Mouse (Mus musculus): ENCODE results near the gene Olfr820. TPM values are rescaled to one million over a fixed set of nuclear protein-coding genes. Genes with fewer than 3 reads are reported as not detected.
"Not testable (repeated sequence)": the region's sequence is repeated elsewhere in the genome, so short reads cannot be mapped to it uniquely, and the experiment has no call there.

Gene Olfr820
- polyA plus RNA-seq (2015; fragmentation: Nextera tagmentation; extraction: Ambion mirVana), result not detected in 2 replicates

- ATAC-seq, result no peak
- H3K4me1 ChIP-seq (ENCODE audit: control insufficient read depth, insufficient read depth, low read length), result no peaks in the 10 kb centered on the region
These were observed at the start of gene Olfr820 for GRCm38 (mm10) chr10:130012321-130012720. Olfr820 (plus strand) TSS chr10:130012621.

GRCm38 (mm10) chr10:129966232-129966631 lies 46.2 kb upstream of the Olfr820 start:
- not testable (repeated sequence) for H3K4me3 ChIP-seq (ENCODE audit: low read depth, low read length); H3K27me3 ChIP-seq (ENCODE audit: control insufficient read depth, insufficient read depth, low read depth, low read length); H3K36me3 ChIP-seq (ENCODE audit: control insufficient read depth, insufficient read depth, low read length); ATAC-seq; H3K4me2 ChIP-seq (ENCODE audit: low read length); H3K9ac ChIP-seq (ENCODE audit: low read depth, low read length); H3K27ac ChIP-seq (ENCODE audit: low read length); H3K4me1 ChIP-seq (ENCODE audit: control insufficient read depth, insufficient read depth, low read length); H3K9me3 ChIP-seq (replicated peaks; ENCODE audit: control insufficient read depth, low read length, poor library complexity, severe bottlenecking)
- 100% methylated on average over 2 of the region's 3 CpGs for WGBS

More at GRCm38 (mm10) chr10:130012321-130012720, at the start of gene Olfr820:
- no peak within 1 kb of the TSS for H3K27ac ChIP-seq (ENCODE audit: low read length)
- H3K4me2 ChIP-seq (ENCODE audit: low read length), result no peak within 1 kb of the TSS
- H3K9me3 ChIP-seq (replicated peaks; ENCODE audit: control insufficient read depth, low read length, poor library complexity, severe bottlenecking), result no peaks in the 10 kb centered on the region
- H3K9ac ChIP-seq (ENCODE audit: low read depth, low read length), result no peak within 1 kb of the TSS
- H3K36me3 ChIP-seq (ENCODE audit: control insufficient read depth, insufficient read depth, low read length), result no peaks in the 10 kb centered on the region
- H3K27me3 ChIP-seq (ENCODE audit: control insufficient read depth, insufficient read depth, low read depth, low read length), result no peaks in the 10 kb centered on the region
- no peak within 1 kb of the TSS for H3K4me3 ChIP-seq (ENCODE audit: low read depth, low read length)

- not testable (repeated sequence) for H3K27me3 ChIP-seq (ENCODE audit: control insufficient read depth, insufficient read depth, low read depth, low read length); H3K4me2 ChIP-seq (ENCODE audit: low read length); H3K4me3 ChIP-seq (ENCODE audit: low read depth, low read length); H3K9ac ChIP-seq (ENCODE audit: low read depth, low read length); H3K36me3 ChIP-seq (ENCODE audit: control insufficient read depth, insufficient read depth, low read length); H3K4me1 ChIP-seq (ENCODE audit: control insufficient read depth, insufficient read depth, low read length); H3K27ac ChIP-seq (ENCODE audit: low read length); H3K9me3 ChIP-seq (replicated peaks; ENCODE audit: control insufficient read depth, low read length, poor library complexity, severe bottlenecking); ATAC-seq
- WGBS, result 90% methylated on average over 2 of the region's 2 CpGs
These were observed 45.3 kb upstream of the Olfr820 start, which contains the start of gene Olfr819 for GRCm38 (mm10) chr10:129967166-129967565. Olfr819 (minus strand) TSS chr10:129967266.

GRCm38 (mm10) chr10:129972994-129973393 lies 39.4 kb upstream of the Olfr820 start:
- ATAC-seq; H3K4me2 ChIP-seq (ENCODE audit: low read length); H3K27ac ChIP-seq (ENCODE audit: low read length); H3K27me3 ChIP-seq (ENCODE audit: control insufficient read depth, insufficient read depth, low read depth, low read length); H3K4me3 ChIP-seq (ENCODE audit: low read depth, low read length); H3K4me1 ChIP-seq (ENCODE audit: control insufficient read depth, insufficient read depth, low read length); H3K36me3 ChIP-seq (ENCODE audit: control insufficient read depth, insufficient read depth, low read length); H3K9me3 ChIP-seq (replicated peaks; ENCODE audit: control insufficient read depth, low read length, poor library complexity, severe bottlenecking); H3K9ac ChIP-seq (ENCODE audit: low read depth, low read length): not testable (repeated sequence)
- no CpG with 5 or more reads among the region's 3 CpGs for WGBS

- not testable (repeated sequence) for H3K27ac ChIP-seq (ENCODE audit: low read length); H3K4me1 ChIP-seq (ENCODE audit: control insufficient read depth, insufficient read depth, low read length); H3K36me3 ChIP-seq (ENCODE audit: control insufficient read depth, insufficient read depth, low read length); H3K4me2 ChIP-seq (ENCODE audit: low read length); H3K9me3 ChIP-seq (replicated peaks; ENCODE audit: control insufficient read depth, low read length, poor library complexity, severe bottlenecking); H3K9ac ChIP-seq (ENCODE audit: low read depth, low read length); H3K27me3 ChIP-seq (ENCODE audit: control insufficient read depth, insufficient read depth, low read depth, low read length); ATAC-seq; H3K4me3 ChIP-seq (ENCODE audit: low read depth, low read length)
- no CpG with 5 or more reads among the region's 2 CpGs for WGBS
These were observed 36.4 kb upstream of the Olfr820 start, which contains the start of gene Olfr247 for GRCm38 (mm10) chr10:129976040-129976439. Olfr247 (minus strand) TSS chr10:129976140.

- not testable (repeated sequence) for H3K36me3 ChIP-seq (ENCODE audit: control insufficient read depth, insufficient read depth, low read length); ATAC-seq
These were observed 30.6 kb upstream of the Olfr820 start for GRCm38 (mm10) chr10:129981867-129982266.

GRCm38 (mm10) chr10:129984962-129985361 lies 27.5 kb upstream of the Olfr820 start, which contains the start of gene Gm10310:
Gm10310 (minus strand) TSS chr10:129985062.
- ATAC-seq; H3K36me3 ChIP-seq (ENCODE audit: control insufficient read depth, insufficient read depth, low read length); H3K9ac ChIP-seq (ENCODE audit: low read depth, low read length); H3K4me1 ChIP-seq (ENCODE audit: control insufficient read depth, insufficient read depth, low read length); H3K27ac ChIP-seq (ENCODE audit: low read length); H3K4me3 ChIP-seq (ENCODE audit: low read depth, low read length); H3K27me3 ChIP-seq (ENCODE audit: control insufficient read depth, insufficient read depth, low read depth, low read length); H3K4me2 ChIP-seq (ENCODE audit: low read length); H3K9me3 ChIP-seq (replicated peaks; ENCODE audit: control insufficient read depth, low read length, poor library complexity, severe bottlenecking): not testable (repeated sequence)
- no CpG with 5 or more reads among the region's 1 CpGs for WGBS

More at GRCm38 (mm10) chr10:129981867-129982266, 30.6 kb upstream of the Olfr820 start:
- H3K4me3 ChIP-seq (ENCODE audit: low read depth, low read length); H3K9me3 ChIP-seq (replicated peaks; ENCODE audit: control insufficient read depth, low read length, poor library complexity, severe bottlenecking); H3K4me2 ChIP-seq (ENCODE audit: low read length); H3K4me1 ChIP-seq (ENCODE audit: control insufficient read depth, insufficient read depth, low read length); H3K9ac ChIP-seq (ENCODE audit: low read depth, low read length); H3K27me3 ChIP-seq (ENCODE audit: control insufficient read depth, insufficient read depth, low read depth, low read length); H3K27ac ChIP-seq (ENCODE audit: low read length): not testable (repeated sequence)
- no CpG with 5 or more reads among the region's 3 CpGs for WGBS

GRCm38 (mm10) chr10:130004104-130004503 lies 8.3 kb upstream of the Olfr820 start:
- WGBS, result 83% methylated on average over 4 of the region's 4 CpGs
- H3K4me1 ChIP-seq (ENCODE audit: control insufficient read depth, insufficient read depth, low read length); H3K27ac ChIP-seq (ENCODE audit: low read length); ATAC-seq; H3K36me3 ChIP-seq (ENCODE audit: control insufficient read depth, insufficient read depth, low read length); H3K4me3 ChIP-seq (ENCODE audit: low read depth, low read length); H3K4me2 ChIP-seq (ENCODE audit: low read length); H3K9ac ChIP-seq (ENCODE audit: low read depth, low read length); H3K9me3 ChIP-seq (replicated peaks; ENCODE audit: control insufficient read depth, low read length, poor library complexity, severe bottlenecking); H3K27me3 ChIP-seq (ENCODE audit: control insufficient read depth, insufficient read depth, low read depth, low read length): not testable (repeated sequence)

GRCm38 (mm10) chr10:130005366-130005765 lies 7.1 kb upstream of the Olfr820 start:
- not testable (repeated sequence) for H3K9ac ChIP-seq (ENCODE audit: low read depth, low read length); H3K4me3 ChIP-seq (ENCODE audit: low read depth, low read length); ATAC-seq; H3K4me1 ChIP-seq (ENCODE audit: control insufficient read depth, insufficient read depth, low read length); H3K9me3 ChIP-seq (replicated peaks; ENCODE audit: control insufficient read depth, low read length, poor library complexity, severe bottlenecking); H3K36me3 ChIP-seq (ENCODE audit: control insufficient read depth, insufficient read depth, low read length); H3K27ac ChIP-seq (ENCODE audit: low read length); H3K27me3 ChIP-seq (ENCODE audit: control insufficient read depth, insufficient read depth, low read depth, low read length); H3K4me2 ChIP-seq (ENCODE audit: low read length)
- 83% methylated on average over 4 of the region's 4 CpGs for WGBS

Data from midbrain, embryonic 16.5 days (tissue).